Mouse (Mus musculus): Measurements from ENCODE around the gene Htr1d. TPM values are rescaled to one million over a fixed set of nuclear protein-coding genes. Genes with fewer than 3 reads are reported as not detected.

The Htr1d gene
- polyA plus RNA-seq, 1 experiment from 2014 or later = 1.9 TPM

DNA sequence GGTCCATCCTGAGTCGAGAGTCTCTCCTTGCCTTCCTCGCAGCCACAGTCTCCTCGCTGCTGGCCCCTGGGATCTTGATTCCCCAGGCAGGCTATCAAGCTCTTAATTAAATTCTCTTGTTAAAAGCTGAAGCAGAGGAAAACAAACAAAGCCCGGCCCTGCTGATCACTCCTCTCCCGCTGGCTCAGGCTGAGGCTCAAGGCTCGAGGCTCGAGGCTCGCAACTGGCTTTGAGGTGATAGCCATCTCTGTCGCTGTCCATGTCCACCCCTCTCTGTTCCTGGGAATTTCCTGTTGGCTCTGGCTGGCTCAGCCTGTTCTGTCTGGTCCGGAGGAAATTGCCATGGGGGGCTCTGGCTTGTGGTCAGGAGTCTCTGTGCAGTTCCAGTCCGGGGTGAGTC is 4.4 kb upstream of the Htr1d start:
- Histone ChIP-seq H3K27ac (no peak overlapping the region), H3K4me1 (replicated peaks; ENCODE audit: control insufficient read depth, insufficient read depth, low read length) (0 out of 2 replicates have a peak, but pooled peaks cover 4% of the 10 kb centered on the region), H3K4me2 (replicated peaks) (no peak overlapping the region), H3K9me3 (ENCODE audit: control insufficient read depth, low read length) (no peaks in the 10 kb centered on the region), H3K36me3 (replicated peaks; ENCODE audit: control insufficient read depth, insufficient read depth) (no peaks in the 10 kb centered on the region), H3K9ac (no peak overlapping the region), H3K27me3 (ENCODE audit: control insufficient read depth, insufficient read depth, low read length) (peaks cover 12% of the 10 kb centered on the region), H3K4me3 (replicated peaks; ENCODE audit: low read length) (no peak overlapping the region)
- no peak for DNase-seq (ENCODE audit: low spot score)
- no peak for ATAC-seq (ENCODE audit: low FRiP score)
- 13% methylated on average over 11 of the region's 11 CpGs for WGBS

DNA sequence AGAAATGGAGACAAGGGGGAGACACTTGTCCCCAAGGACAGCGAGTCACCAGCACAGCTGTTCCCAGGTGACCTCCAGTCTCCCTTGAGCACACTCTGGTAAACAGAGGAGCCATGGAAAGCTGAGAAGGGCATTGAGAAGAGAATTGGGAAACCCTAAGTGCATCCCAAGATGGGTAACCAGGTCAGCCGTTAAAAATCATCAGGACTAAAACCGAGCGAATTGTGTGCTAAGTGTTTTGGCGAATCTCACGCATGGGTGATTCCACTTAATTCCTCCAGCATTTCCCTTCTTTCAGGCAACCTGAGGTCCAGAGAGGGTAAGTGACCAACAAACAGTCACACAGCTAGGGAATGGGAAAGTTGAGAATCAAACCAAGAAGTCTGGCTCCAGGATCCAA is 3.9 kb upstream of the Htr1d start:
- no peak overlapping the region for H3K9ac ChIP-seq
- no peak for DNase-seq (ENCODE audit: low spot score)
- no peaks in the 10 kb centered on the region for H3K36me3 ChIP-seq (replicated peaks; ENCODE audit: control insufficient read depth, insufficient read depth)
- H3K4me2 ChIP-seq (replicated peaks) = no peak overlapping the region
- H3K27me3 ChIP-seq (ENCODE audit: control insufficient read depth, insufficient read depth, low read length) = peaks cover 17% of the 10 kb centered on the region
- ATAC-seq (ENCODE audit: low FRiP score) = no peak
- peaks cover 8% of the 10 kb centered on the region for H3K4me1 ChIP-seq (replicated peaks; ENCODE audit: control insufficient read depth, insufficient read depth, low read length)
- WGBS = 68% methylated on average over 6 of the region's 6 CpGs
- H3K4me3 ChIP-seq (replicated peaks; ENCODE audit: low read length) = no peak overlapping the region
- H3K27ac ChIP-seq = no peak overlapping the region
- H3K9me3 ChIP-seq (ENCODE audit: control insufficient read depth, low read length) = no peaks in the 10 kb centered on the region

DNA sequence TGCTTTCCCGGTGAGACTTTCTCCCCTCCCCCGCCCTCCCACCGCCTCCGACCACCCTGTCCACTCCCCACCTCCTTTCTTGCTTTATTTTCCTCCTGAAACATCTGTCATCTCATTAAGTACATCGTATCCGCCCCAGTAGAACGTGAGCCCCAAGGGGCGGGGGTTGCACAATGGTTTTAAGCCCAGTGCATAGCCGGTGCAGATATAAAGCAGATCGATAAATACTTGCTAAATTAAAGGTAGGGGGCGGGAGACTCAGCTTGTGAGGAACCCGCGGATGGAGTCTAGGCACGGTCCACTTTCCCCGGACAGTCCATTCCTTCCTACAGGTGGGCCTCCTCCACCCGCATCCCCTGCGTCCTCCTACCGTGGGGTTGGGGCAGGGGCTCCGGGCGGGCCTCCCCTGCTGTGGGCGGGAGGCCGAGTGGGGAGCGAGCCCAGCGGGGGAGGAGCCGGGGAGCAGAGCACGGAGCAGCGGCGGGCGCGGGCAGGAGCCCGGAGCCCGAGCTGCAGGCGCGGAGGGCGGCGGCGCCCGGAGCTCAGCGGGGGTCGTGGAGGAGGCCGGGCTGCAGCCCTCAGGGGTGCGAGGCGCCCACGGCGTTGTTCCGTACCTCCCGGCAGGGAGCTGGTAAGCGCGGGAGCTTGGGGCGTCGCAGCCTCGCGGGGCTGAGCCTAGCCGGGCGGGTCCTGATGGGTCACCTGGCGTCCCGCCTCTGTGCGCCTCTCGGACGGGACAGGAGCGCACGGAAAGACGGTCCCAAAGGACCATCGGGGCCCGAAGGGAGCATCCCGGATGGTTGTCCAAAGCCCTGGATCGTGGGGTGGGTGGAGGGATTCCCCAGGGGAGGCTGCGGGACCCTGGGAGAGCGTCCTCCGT is 1.0 kb downstream of the Htr1d start:
- H3K4me3 ChIP-seq (replicated peaks; ENCODE audit: low read length) = peak overlapping the region; percentile 41
- no peaks in the 10 kb centered on the region for H3K36me3 ChIP-seq (replicated peaks; ENCODE audit: control insufficient read depth, insufficient read depth)
- H3K9ac ChIP-seq = peak overlapping the region; percentile 48
- 1% methylated on average over 69 of the region's 70 CpGs for WGBS
- peak overlapping the region; percentile 76 for H3K4me2 ChIP-seq (replicated peaks)
- H3K27ac ChIP-seq = no peak overlapping the region
- ATAC-seq (ENCODE audit: low FRiP score) (0 out of 2 replicates have a peak, but pooled peaks have one; percentile 4), DNase-seq (ENCODE audit: low spot score) (no peak)
- peaks cover 38% of the 10 kb centered on the region for H3K27me3 ChIP-seq (ENCODE audit: control insufficient read depth, insufficient read depth, low read length)
- H3K9me3 ChIP-seq (ENCODE audit: control insufficient read depth, low read length) = no peaks in the 10 kb centered on the region
- peaks cover 9% of the 10 kb centered on the region for H3K4me1 ChIP-seq (replicated peaks; ENCODE audit: control insufficient read depth, insufficient read depth, low read length)

DNA sequence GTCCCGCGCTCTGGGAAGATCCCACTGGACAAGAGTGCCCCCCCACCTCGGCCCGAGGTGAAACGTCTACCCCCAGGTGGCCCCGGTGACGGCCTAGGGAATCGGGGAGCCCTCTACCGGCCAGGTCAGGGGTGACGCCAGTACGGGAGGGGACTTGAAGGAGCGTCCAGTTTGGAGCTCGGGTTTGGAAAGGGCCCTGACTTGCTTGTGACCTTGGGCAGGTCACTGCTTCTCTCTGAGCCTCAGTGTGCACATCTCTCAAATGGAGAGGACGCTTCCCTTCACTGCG is 1.6 kb downstream of the Htr1d start:
- Histone ChIP-seq H3K36me3 (replicated peaks; ENCODE audit: control insufficient read depth, insufficient read depth) (no peaks in the 10 kb centered on the region), H3K9me3 (ENCODE audit: control insufficient read depth, low read length) (no peaks in the 10 kb centered on the region), H3K9ac (peak overlapping the region; percentile 48; the same call in 1 of the 2 replicates), H3K27ac (no peak overlapping the region), H3K4me1 (replicated peaks; ENCODE audit: control insufficient read depth, insufficient read depth, low read length) (peaks cover 9% of the 10 kb centered on the region), H3K4me3 (replicated peaks; ENCODE audit: low read length) (peak overlapping the region; percentile 41), H3K27me3 (ENCODE audit: control insufficient read depth, insufficient read depth, low read length) (peaks cover 38% of the 10 kb centered on the region), H3K4me2 (replicated peaks) (peak overlapping the region; percentile 76)
- ATAC-seq (ENCODE audit: low FRiP score) = no peak
- no peak for DNase-seq (ENCODE audit: low spot score)
- 5% methylated on average over 15 of the region's 15 CpGs for WGBS

DNA sequence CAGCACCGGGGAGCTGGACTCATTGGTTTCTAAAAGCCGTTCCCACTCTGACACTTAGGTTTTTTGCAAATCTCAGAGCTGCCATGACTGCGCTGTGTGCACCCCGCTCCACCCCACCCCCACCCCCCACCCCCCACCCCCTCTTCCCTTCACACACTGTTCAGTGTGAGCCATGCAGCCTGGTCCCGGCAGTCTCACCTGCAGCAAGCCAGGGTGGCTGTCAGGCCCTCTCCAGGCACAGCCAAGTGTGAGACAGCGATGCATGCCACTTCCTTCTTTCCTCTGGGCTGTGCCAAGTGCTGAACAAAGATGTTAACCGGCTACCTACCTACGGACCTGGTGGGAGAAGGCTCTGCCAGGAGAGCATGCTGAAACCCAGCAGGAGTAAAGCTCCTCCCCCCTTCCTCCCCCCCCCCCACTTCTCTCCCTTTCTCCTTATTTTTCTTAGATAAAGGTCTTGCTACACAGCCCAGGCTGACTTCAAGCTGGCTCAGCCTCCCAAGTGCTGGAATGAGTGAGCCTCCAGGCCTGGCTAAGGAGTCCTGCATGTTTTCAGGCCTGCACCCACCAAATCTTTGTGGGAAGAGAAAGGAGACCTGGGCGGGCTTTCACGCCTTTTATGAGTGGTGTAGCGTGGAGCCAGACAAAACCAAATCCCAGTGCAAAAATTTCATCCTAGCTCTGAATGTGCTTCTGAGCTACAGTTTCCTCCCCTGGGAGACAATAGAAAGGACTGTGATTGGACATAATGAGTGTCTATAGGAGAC is 7.5 kb downstream of the Htr1d start:
- H3K4me2 ChIP-seq (replicated peaks) = no peak overlapping the region
- H3K27me3 ChIP-seq (ENCODE audit: control insufficient read depth, insufficient read depth, low read length) = peaks cover 8% of the 10 kb centered on the region; the same call in 1 of the 2 replicates
- WGBS = 36% methylated on average over 11 of the region's 11 CpGs
- ATAC-seq (ENCODE audit: low FRiP score) (peak; percentile 27; the same call in 1 of the 2 replicates), DNase-seq (ENCODE audit: low spot score) (no peak)
- no peak overlapping the region for H3K4me3 ChIP-seq (replicated peaks; ENCODE audit: low read length)
- H3K4me1 ChIP-seq (replicated peaks; ENCODE audit: control insufficient read depth, insufficient read depth, low read length) = peaks cover 13% of the 10 kb centered on the region
- no peak overlapping the region for H3K27ac ChIP-seq
- H3K9ac ChIP-seq = no peak overlapping the region
- H3K36me3 ChIP-seq (replicated peaks; ENCODE audit: control insufficient read depth, insufficient read depth) = no peaks in the 10 kb centered on the region
- no peaks in the 10 kb centered on the region for H3K9me3 ChIP-seq (ENCODE audit: control insufficient read depth, low read length)

DNA sequence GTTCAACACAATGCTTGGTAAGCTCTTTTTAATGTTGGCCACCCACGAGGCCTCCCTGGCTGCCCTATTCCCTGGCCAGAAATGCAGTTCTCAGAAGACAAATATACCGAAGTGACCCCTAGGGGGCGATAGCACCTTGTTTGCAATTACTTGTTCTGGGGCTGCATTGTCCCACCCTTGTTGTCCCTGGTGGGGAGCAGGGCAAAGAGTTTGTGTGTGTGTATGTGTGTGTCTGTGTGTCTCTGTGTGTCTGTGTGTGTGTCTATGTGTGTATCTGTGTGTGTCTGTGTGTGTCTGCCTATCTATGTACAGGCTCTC is 8.0 kb downstream of the Htr1d start:
- DNase-seq (ENCODE audit: low spot score) (peak; percentile 67), ATAC-seq (ENCODE audit: low FRiP score) (no peak)
- Histone ChIP-seq H3K9me3 (ENCODE audit: control insufficient read depth, low read length) (no peaks in the 10 kb centered on the region), H3K9ac (no peak overlapping the region), H3K36me3 (replicated peaks; ENCODE audit: control insufficient read depth, insufficient read depth) (no peaks in the 10 kb centered on the region), H3K27me3 (ENCODE audit: control insufficient read depth, insufficient read depth, low read length) (peaks cover 4% of the 10 kb centered on the region; the same call in 1 of the 2 replicates), H3K4me1 (replicated peaks; ENCODE audit: control insufficient read depth, insufficient read depth, low read length) (peaks cover 13% of the 10 kb centered on the region), H3K4me2 (replicated peaks) (no peak overlapping the region), H3K27ac (no peak overlapping the region), H3K4me3 (replicated peaks; ENCODE audit: low read length) (no peak overlapping the region)
- 0% methylated on average over 3 of the region's 3 CpGs for WGBS

DNA sequence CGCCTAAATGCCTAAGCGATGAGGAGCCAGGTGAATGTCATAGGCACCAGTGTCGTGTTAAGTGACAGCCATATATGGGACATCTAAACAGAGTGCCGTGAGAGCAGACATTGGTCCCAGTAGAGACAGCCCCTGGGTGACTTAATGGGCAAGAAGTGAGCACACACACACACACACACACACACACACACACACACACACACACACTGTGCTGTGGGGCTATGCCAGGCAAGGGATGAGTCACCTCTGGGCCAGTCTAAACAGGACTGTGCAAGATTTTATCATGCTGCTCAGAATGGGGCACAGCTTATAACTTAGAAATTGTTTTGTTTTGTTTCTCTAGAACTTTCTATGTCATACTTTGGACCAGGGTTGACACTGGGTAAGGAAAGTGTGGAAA is 10.7 kb downstream of the Htr1d start:
- ATAC-seq (ENCODE audit: low FRiP score) (no peak), DNase-seq (ENCODE audit: low spot score) (no peak)
- WGBS = 90% methylated on average over 4 of the region's 4 CpGs
- no peak overlapping the region for H3K4me3 ChIP-seq (replicated peaks; ENCODE audit: low read length)
- peaks cover 13% of the 10 kb centered on the region for H3K4me1 ChIP-seq (replicated peaks; ENCODE audit: control insufficient read depth, insufficient read depth, low read length)
- no peak overlapping the region for H3K9ac ChIP-seq
- no peaks in the 10 kb centered on the region for H3K36me3 ChIP-seq (replicated peaks; ENCODE audit: control insufficient read depth, insufficient read depth)
- no peak overlapping the region for H3K4me2 ChIP-seq (replicated peaks)
- no peaks in the 10 kb centered on the region for H3K9me3 ChIP-seq (ENCODE audit: control insufficient read depth, low read length)
- H3K27me3 ChIP-seq (ENCODE audit: control insufficient read depth, insufficient read depth, low read length) = no peaks in the 10 kb centered on the region
- no peak overlapping the region for H3K27ac ChIP-seq

DNA sequence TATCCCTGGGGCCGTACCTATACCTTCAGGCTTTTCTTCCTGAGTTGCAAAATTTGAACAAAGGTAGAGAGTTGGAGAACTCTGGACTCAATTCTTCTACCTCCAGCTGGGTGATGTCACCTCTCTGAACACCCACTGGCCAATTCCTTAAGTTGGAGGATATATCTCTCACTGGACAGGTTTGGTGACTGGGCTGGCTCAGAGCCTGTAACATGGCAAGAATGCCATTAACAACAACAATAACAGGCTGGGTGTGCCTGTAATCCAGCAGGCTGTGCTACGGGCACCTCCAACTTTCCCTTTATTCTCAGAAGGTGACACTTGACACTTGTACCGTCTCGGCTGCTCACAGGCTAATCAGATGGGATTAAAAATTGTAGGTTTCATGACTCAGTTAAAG is 15.8 kb downstream of the Htr1d start:
- H3K9me3 ChIP-seq (ENCODE audit: control insufficient read depth, low read length) = no peaks in the 10 kb centered on the region
- ATAC-seq (ENCODE audit: low FRiP score) (no peak), DNase-seq (ENCODE audit: low spot score) (no peak)
- no peaks in the 10 kb centered on the region for H3K27me3 ChIP-seq (ENCODE audit: control insufficient read depth, insufficient read depth, low read length)
- H3K9ac ChIP-seq = no peak overlapping the region
- WGBS = 69% methylated on average over 4 of the region's 4 CpGs
- H3K4me2 ChIP-seq (replicated peaks) = no peak overlapping the region
- H3K4me1 ChIP-seq (replicated peaks; ENCODE audit: control insufficient read depth, insufficient read depth, low read length) = no peaks in the 10 kb centered on the region
- no peak overlapping the region for H3K4me3 ChIP-seq (replicated peaks; ENCODE audit: low read length)
- H3K27ac ChIP-seq = no peak overlapping the region
- no peaks in the 10 kb centered on the region for H3K36me3 ChIP-seq (replicated peaks; ENCODE audit: control insufficient read depth, insufficient read depth)

DNA sequence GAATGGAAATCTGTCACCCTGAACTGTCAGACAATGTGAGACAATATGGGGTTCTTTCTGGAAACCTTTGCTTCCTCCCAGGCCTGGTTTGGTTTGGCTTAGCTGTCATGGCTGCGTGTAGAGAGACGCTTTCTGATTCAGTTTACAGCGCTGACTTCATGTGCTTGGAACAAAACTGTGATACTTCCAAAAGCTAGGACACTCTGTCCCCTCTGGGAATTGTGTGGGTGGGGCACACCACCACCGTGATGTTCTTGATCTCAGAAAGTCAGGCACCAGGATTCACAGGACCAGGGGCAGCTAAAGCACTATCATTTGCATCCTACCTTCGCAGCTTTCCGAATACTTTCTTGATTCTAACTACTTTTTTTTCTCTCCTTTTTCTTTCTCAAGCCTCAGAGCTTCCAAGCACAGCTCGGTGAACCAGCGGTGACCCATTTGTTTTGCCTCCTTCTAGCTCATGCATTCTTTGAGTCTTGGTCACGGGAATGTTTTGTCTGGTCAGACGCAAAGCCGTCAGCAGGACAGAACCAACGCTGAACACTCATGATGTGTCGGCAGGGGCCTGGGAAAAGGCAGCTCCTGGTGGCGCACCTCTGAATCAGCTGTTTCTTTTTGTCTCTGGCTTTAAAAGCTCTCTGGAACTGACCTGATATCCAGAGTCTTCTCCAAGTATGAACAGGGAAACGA is 18.2 kb downstream of the Htr1d start:
- Histone ChIP-seq H3K4me3 (replicated peaks; ENCODE audit: low read length) (no peak overlapping the region), H3K36me3 (replicated peaks; ENCODE audit: control insufficient read depth, insufficient read depth) (no peaks in the 10 kb centered on the region), H3K27me3 (ENCODE audit: control insufficient read depth, insufficient read depth, low read length) (no peaks in the 10 kb centered on the region), H3K4me2 (replicated peaks) (no peak overlapping the region), H3K4me1 (replicated peaks; ENCODE audit: control insufficient read depth, insufficient read depth, low read length) (no peaks in the 10 kb centered on the region), H3K27ac (no peak overlapping the region), H3K9ac (no peak overlapping the region), H3K9me3 (ENCODE audit: control insufficient read depth, low read length) (peaks cover 4% of the 10 kb centered on the region; the same call in 1 of the 2 replicates)
- no peak for DNase-seq (ENCODE audit: low spot score)
- no peak for ATAC-seq (ENCODE audit: low FRiP score)
- 61% methylated on average over 15 of the region's 15 CpGs for WGBS

All from hindbrain, embryonic 14.5 days (tissue).